Mouse (Mus musculus): Measurements from ENCODE around the gene Sell.
"Not testable (repeated sequence)": the region's sequence is repeated elsewhere in the genome, so short reads cannot be mapped to it uniquely, and the experiment has no call there.

Gene Sell

DNA sequence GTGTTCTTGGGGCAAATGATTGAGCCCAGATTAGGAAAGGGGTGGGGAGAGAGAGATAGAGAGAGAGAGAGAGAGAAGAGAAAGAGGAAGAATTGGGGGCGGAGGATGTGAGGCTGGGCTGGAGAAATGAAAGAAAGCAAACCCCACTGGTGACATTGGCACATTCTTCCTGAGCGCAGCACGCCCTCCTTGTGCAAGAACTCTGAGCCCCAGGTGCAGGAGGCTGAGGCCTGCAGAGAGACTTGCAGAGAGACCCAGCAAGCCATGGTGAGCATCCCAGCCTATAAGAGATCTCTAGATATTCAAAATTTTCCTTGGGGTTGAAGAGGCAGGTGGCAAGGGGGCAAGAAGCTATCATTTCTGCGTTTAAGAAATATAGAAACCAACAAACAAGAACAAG lies at the start of gene Sell:
Gene Sell (plus strand): TSS at position 58 of the 400 bp plus-strand sequence.
- no peak for DNase-seq (ENCODE audit: low read depth, low spot score)

DNA sequence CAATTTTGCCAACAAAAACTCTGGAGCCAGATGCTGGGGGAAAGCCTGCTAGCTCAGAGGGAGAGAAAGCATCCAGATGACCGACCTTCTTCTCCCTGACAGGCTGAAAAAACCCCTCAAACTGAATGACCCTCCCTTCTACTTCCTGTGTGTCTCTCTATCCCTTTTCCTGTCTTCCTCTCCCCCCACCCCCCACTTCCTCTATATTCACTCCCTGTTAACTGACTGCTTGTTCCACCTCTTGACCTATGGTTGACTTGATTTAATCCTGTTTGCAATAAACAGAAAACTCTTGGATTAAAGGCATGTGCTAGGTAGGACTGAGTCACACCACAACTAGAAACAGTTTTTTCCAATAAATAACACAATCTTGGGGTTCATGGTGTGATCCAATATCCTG lies 47.2 kb upstream of the Sell start:
- DNase-seq (ENCODE audit: low read depth, low spot score), result no peak

DNA sequence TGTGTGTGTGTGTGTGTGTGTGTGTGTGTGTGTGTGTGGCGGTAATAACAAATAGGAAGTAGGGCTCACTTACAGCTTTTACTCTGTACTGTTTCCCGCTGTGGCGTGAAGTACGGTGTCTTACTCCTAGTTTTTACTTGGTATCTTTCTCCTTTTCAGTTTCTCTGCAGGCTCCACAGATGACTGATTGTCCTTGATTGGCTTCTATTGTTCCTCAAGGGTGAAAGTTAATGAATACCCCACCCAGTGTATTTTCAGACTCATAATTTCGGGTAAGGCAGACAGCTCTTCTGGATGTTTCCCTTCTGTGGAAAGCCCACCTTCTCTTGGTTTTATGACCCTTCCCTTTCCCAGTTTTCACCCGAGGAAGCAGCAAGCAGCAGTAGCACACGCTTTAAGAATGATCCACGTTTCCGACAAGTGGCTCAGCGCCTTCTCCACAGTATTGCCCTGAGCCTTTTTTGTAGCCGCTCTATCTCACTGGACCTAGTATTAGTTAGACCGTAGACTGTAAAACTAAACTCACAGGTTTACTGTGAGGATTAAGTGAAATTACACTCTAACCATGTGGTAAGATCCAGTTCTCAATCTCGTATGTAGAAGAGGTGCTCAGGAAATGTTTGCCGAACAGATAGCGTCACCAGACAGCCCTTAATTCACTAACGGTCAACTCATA lies 43.4 kb upstream of the Sell start:
- DNase-seq (ENCODE audit: low read depth, low spot score), result no peak

DNA sequence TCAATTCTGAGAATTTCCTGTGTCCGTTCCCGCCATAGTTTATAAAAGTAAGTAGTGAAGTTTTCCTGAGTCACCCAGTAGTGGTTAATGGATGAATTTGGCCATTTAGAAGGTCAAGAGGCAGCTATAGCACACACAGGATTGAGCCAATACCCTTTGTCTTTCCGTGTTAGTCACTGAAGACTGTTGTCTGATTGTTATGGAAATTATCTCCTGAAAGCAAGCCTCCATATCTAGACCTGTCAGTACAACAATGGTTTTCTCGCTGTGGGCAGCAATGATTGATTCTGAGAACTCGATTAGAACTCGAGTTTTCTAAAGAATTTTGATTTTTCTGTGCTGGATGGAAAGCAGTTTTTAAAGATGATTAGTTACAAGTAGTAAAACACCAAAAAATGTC lies 42.0 kb upstream of the Sell start:
- no peak for DNase-seq (ENCODE audit: low read depth, low spot score)

DNA sequence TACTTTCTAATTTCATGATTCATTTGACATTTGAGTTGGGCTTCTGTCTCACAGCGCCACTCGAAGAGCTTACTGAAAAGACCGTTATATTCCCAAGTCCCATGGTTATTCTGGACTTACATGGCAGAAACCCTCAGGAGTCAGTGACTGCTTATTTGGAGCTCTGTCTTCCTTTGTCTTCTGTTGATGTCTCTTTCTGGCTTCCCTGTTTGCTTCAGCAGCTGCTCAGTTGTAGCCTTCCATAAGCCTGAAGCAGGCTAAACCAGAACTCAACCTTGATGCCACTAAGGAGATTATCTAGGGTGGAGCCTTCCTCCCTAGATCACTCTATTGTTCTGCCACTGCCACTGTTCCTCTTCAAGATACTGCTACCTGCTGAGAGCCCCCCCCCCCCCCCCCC lies 41.0 kb upstream of the Sell start:
- not testable (repeated sequence) for DNase-seq (ENCODE audit: low read depth, low spot score)

DNA sequence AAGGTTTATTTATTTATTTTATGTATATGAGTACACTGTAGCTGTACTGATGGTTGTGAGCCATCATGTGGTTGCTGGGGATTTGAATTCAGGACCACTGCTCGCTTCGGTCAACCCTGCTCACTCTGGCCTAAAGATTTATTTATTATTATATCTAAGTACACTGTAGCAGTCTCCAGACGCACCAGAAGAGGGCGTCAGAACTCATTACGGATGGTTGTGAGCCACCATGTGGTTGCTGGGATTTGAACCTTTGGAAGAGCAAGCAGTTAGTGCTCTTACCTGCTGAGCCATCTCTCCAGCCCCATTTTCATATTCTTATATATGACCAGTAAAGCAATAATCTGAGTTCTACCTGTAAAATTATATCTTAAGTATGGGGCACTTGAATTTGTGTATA lies 39.7 kb upstream of the Sell start:
- DNase-seq (ENCODE audit: low read depth, low spot score), result not testable (repeated sequence)

DNA sequence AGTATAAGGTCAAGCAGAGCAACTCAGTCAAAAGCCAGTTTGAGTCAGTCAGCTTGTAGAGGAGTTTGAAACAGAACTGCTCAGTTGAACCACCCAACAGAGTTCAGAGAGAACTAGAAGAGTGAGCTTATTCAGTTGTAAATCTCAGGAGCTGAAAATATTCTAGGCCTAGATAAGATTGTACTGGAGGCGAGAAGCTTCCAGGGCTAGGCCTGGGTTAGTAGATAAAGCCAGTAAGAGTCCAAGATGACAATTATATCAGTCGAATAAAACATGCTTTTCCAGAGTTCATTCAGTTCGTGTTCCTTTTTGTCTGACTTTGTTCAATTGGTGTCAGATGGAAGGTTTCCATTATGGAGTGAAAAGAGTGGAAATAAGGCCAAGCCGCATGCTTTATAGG lies 36.1 kb upstream of the Sell start:
- no peak for DNase-seq (ENCODE audit: low read depth, low spot score)

DNA sequence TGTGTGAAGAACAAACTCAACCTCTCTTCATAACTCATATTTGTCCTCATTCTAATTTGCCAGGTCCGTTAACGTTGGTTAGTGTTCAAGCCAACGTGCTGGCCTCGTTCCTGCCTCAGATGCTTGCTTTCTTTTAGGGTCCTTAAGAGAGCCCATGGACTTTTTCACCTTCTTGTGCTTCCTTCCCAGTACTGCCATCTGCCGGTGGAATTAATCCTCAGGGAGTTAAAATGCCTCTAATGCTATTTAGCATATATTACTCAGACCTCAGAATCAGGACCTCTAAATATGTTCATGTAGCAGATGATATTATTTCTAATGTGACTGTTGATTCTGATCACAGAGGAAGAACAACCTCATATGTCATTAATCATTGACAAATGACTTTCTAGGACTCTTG lies 34.4 kb upstream of the Sell start:
- DNase-seq (ENCODE audit: low read depth, low spot score), result no peak

DNA sequence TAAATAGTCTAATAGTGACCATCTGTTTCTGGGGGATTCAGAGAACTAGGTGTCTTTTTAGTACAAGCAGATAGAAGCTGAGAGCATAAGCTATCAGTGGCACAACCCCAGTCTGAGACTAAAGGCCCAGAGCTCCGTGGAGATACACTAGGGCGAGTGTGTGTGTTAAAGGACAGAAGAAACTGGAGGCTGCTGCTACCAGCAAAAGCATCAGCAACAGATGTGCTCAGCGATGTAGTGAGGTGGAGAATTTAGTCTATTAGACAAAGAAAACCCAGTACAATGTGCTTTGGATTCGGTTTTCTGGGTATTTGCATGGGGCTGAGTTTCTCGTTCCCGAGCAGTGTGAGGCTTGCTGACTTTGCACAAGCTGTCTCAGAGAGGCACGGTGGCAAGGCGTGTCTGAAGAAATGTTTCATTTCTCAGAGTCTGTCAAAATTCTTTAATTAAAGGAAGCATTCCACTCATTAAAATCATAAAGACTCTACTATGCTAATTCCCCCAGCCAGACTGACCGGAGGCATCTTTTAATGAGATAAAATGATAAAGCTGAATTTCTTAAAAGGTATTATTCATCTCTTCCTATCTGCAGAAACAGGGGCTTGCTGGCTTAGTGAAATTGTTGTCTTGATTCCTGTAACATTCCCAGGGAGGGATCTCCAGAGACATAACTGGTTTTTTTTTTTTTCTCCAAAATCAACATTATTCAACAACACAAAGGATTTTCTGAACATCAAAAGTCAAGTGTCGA lies 21.2 kb upstream of the Sell start:
- no peak for DNase-seq (ENCODE audit: low read depth, low spot score)

DNA sequence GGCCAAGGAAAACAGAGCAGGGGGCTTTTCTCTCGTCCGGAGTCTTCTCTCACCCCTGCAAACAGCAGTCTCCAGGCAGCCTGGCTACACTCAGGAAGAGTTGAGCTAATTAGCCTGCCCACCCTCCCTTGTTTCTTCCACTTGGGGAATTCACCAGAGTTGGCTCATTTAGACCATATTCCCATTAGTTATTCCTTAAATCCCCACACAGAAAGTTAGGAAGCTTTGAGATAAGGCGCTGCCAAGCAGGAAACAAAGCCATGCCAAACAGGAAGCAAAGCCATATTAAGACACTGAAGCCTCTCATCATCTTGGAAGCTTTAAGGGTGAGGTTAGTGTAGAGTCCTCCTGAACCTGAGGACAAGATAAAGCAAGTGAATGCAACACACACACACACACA lies 18.2 kb upstream of the Sell start:
- DNase-seq (ENCODE audit: low read depth, low spot score), result no peak

DNA sequence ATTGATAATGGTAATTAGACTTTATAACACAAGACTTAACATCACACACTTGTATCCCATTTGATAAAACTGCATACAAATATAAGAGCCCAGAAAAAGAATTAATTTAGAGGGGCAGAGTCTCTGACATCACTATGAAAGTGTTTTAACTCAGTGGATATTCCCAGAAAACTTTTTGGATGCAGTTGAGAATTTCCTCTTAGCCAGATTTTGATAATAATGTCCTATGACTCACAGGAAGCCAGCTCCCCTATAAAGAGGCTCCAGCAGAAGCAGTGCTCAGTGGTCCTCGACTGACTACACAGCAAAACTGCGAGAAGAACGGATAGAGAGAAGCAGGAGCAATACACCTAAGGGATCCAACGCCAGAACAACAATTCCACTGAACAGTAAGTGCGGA lies 13.8 kb upstream of the Sell start, which contains the start of gene Sele:
Gene Sele (plus strand): TSS at position 301 of the 400 bp plus-strand sequence.
- DNase-seq (ENCODE audit: low read depth, low spot score), result no peak

DNA sequence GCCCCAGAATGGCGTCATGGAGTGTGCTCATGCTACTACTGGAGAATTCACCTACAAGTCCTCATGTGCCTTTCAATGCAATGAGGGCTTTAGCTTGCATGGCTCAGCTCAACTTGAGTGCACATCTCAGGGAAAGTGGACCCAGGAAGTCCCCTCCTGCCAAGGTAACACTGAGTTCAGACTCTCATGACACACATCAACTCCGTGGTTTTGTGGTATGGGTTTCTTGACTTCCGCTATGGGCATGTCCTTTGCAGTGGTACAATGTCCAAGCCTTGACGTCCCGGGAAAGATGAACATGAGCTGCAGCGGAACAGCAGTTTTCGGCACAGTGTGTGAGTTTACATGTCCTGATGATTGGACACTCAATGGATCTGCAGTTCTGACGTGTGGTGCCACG lies 8.2 kb upstream of the Sell start:
- no peak for DNase-seq (ENCODE audit: low read depth, low spot score)

DNA sequence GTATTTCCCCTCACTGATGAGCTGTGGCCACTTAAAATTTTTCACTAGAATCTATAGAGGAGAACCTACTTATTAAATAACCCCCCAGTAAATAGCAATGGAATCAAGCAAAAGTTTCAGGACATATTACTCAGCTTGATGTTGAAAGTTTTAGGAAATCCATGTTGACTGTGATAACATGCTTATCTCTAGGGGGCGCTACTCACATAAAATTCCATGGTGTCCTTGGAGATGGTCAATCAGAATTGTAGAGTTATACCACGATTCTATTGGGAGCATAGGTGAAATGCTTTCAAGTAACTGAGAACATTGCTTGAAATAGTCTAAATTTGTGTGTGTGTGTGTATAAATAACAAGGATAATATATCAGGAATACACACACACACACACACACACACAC lies 7.0 kb upstream of the Sell start:
- DNase-seq (ENCODE audit: low read depth, low spot score), result no peak

DNA sequence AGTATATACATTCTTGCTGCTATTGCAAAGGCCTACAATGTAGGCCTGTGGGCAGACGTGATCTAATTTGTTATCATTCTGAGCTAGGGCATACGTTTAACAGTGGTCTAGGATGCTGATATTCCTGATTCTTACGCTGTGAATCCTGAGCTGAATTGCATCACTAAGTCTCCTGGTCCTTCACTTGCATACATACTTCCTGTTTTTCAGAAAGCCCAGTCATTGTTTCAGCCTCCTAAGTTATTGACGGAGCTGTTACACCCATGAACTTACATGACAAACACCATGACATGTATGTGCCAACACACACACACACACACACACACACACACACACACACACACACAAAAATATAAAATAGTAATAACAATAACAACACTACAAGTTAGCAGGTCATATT lies 1.7 kb upstream of the Sell start:
- no peak for DNase-seq (ENCODE audit: low read depth, low spot score)

DNA sequence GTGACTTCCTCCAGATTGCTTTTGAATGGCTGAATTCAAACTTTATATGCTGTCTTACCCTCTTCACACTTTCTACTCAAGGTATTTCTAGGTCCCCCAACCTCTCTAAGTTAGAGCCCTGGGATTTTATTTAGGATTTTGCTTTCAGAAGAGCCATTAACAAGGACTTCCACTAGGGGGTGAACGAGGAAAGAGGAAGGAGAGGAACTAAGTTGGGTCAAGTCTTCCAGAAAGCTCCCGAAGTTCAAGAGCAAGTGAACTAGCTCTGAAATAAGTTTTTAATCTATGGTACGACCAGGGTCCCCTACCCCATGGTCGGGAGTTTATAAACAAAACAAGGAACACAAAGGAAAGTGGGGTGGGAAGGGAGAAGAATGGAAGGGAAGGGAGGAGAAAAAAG lies 504 bp upstream of the Sell start:
- DNase-seq (ENCODE audit: low read depth, low spot score), result peak; percentile 20

DNA sequence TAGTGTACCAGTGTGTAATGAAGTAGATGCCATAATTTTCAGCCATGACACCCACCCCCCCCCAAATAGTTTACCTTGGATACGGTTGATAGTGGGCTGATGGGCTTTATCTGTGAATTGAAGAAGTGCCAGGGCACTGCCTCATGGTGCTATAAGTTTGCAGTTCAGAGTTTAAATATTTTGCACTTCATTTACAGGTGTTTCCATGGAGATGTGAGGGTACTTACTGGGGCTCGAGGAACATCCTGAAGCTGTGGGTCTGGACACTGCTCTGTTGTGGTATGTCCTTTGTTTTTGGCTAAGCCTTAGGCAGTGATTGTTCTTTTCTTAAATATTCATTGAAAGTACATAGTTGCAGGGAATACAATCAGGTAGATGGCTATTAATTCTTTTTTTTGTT lies 1.1 kb downstream of the Sell start:
- DNase-seq (ENCODE audit: low read depth, low spot score), result no peak

DNA sequence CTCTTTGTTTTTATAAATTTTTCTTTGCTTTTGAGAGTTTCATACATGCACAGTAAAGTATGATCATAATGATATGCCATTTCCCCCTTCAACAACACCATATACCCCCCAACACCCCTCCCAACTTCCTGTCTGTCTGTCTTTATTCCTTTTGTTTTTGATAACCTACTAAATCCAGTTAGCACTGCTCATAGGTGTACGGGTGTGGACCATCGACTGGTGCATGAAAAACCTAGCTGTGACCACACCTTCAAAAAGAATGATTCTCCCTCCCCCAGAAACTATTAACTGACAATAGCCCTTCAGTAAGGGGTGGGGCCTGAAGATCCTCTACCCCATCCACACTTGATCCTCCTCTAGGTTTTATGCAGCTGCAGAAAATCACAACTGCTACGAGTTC lies 2.0 kb downstream of the Sell start:
- no peak for DNase-seq (ENCODE audit: low read depth, low spot score)

DNA sequence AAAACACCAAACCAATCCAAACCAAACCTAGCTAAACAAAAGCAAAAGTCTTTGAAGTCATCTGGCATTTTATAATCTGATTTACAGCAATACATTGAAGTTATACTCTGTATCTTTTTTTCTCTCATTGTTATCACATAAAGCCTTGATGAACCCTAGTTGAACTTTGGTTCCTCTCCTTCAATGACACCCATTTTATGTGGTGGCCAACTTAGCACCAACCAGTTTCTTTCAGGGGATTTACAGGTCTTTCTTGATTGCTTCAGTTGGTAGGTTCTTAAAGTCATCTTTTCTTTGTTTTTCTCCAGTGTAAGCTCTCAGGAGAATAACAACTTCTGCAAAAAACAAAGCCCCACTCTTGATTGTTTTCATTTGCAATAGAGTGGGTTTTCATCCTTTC lies 7.5 kb downstream of the Sell start:
- no peak for DNase-seq (ENCODE audit: low read depth, low spot score)

DNA sequence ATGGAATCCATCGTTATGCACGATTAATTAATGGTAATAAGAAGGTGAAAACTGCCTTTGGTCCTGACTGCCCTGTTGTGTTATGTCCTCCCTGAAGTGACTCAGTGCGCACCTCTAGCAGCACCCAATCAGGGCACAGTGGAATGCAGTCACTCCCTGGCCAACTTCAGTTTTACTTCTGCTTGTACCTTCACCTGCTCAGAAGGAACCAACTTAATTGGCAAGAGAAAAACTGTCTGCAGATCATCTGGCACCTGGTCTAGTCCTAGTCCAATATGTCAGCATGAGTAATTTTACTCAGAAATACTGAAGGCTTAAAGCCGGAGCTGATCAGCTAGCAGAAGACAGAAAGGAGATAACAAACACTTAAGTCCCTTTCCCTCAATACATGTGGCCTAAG lies 8.7 kb downstream of the Sell start:
- no peak for DNase-seq (ENCODE audit: low read depth, low spot score)

DNA sequence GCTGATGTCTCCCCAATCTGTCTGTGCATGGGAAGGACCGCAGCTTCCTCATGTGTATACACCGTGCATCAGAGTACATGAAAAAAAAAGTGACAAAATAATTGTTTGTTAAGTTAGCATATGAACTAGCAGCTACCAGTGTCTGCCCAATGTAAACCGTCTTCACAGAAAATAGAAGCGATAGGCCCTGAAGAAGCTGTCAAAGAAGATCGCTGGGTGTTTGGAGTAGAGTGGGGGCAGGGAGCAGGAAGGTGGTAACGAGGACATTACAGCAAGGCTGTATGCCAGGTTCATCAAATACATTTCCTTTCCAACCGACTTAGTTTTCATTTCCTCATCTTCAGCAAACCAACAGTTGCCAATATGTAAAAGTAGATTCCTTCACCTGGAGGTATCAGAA lies 9.3 kb downstream of the Sell start:
- no peak for DNase-seq (ENCODE audit: low read depth, low spot score)

DNA sequence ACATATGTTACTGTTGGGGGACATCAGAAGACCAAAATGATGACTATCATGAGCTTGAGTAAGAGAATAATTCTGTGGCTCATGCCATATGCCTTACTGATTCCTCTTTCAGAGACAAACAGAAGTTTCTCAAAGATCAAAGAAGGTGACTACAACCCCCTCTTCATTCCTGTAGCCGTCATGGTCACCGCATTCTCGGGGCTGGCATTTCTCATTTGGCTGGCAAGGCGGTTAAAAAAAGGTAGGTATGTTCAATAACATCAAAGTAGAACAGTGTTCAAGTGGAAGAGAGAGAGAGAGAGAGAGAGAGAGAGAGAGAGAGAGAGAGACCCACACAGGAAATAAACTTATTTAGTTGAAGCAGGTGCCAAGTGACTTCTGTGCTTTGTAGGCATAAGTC lies 10.2 kb downstream of the Sell start:
- no peak for DNase-seq (ENCODE audit: low read depth, low spot score)

DNA sequence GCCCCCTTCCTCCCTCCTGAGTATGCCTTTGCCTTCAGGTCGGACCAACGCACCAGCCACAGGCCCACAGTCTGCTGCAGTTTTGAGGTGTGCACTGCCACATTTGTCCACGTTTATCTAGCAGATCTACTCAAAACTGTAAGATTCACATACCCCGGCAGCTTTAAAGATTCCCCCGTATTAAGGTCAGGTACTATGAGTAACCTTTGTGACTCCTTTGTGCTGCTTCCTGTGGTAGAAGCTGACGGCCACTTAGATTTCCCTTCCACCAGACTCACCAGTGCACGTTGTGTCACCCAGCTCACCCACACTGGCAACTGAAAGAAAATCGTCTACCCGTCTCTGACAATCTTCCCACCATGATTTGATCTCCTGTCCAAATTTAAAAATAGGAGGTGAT lies 11.3 kb downstream of the Sell start:
- no peak for DNase-seq (ENCODE audit: low read depth, low spot score)

DNA sequence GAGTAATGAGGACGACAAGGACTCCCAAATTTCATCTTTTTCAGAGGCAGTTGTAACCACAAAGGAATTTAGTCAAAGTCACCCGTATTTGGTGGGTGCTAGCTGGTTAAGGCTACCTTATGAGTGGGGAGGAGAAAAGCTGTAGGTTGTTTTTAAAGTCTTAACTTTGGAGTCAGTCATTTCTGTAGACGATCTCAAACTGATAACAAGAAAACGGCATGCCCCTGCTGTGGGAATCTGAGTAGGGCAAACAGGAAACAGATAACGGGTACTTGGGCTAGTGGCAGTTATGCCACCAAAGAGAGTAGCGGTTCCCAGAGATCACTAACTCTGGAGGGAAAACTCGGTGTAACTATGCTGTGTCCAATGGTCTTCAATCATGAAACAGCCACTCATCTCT lies 12.0 kb downstream of the Sell start:
- no peak for DNase-seq (ENCODE audit: low read depth, low spot score)

All from WW6 (cell line).